Mouse (Mus musculus) urinary bladder, postnatal 36 days (tissue): ENCODE measurements at regions not wholly inside any gene's neighbourhood (a gene's known extent, or its start where the extent isn't known, plus 50 kb on each side); places are given as distances from the start of the nearest gene placed in this dataset.

Source experiments
- DNase-seq, 2 experiments: peaks; one replicate each; pipeline ENCODE4 v3.0.0; 2022; ENCODE audit warnings: low spot score in 2 of 2, mixed read lengths in 1 of 2

DNA sequence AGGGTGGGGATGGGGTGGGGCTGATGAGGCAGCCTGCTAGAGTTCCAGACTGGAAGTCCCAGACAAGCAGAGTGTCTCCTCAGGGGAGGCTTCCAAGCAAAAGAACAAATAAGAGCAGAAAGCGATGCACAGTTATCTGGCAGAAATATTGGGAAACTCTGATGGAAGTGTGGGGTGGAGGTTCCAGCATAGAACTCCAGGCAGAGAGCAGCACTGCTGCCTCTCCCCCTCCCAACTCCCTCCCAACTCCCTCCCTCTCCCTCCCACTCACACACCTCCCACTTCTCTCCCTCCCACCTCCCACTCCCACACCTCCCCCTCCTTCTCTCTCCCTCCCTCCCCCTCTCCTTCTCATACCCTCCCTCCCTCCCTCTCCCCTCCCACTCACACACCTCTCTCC lies 313.3 kb downstream of the Glrx3 start:
- no peak for DNase-seq

DNA sequence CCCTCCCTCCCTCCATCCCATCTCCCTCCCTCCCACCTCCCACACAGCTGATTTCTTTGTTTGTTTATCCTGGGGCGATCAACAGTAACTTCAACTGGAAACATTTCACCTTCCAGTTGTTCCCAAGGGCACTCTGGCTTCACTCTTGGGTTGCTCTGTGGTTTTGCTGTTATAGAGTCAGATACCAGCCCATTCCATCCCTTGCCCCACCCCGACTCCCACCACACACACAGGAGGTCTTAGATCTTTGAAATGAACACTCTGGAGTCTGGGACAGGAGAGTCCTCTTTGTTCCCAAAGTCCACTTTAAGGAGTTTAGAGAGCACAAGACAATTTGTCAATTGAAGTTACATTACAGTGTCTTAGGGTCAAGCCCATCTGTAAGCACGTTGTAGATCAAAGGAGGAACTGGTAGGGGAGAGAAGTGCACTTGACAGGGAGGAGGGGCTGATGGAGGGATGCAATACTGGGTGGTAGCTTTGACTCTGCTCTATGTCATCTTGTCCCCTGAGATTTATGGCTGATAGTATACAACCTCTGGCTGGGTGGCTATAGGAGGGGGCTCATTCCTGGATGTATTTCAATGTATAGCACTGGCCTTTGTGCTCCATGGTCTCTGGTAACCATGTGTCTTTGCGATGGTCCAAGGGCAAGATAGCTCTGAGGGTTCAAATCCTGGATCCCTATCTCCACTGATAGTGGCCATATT lies 313.9 kb downstream of the Glrx3 start:
- DNase-seq: no peak

DNA sequence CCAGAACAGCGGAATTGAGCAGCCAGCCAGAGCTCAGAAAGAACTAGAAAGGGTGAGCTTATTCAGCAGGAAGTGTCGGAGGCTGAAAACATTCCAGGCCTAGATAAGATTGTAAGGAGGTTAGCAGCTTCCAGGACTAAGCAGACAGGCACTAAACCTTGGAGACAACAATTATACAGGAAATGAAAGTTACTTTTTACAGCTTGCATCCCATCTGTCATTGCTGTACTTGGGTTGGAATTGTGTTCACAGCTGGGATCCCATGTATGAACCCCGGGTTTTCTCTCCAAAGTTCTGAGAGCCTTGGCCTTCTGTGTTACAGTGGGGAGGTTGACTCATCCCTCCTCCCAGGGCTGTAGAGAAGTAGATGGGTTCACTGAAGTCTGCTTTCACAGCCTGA lies 328.5 kb downstream of the Glrx3 start:
- DNase-seq: no peak

DNA sequence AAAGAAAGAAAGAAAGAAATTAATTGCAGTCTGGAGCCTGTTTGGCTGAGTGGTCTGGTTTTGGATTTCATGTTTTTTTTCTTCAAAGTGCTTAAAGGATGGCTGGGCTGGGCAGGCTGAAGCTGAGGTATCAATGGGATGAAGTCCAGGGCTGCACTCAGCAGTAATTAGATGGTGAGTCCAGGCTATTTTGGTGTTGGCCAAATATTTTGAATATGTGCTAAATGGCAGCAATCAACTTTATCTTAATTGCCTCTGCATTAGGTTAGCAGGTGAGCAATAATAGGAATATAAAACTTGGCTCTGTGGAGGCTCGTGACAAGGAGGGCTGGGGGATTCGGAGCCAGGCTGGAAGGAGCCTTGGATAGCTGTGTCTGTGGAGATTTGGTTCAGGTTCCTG lies 329.3 kb downstream of the Glrx3 start:
- no peak for DNase-seq

DNA sequence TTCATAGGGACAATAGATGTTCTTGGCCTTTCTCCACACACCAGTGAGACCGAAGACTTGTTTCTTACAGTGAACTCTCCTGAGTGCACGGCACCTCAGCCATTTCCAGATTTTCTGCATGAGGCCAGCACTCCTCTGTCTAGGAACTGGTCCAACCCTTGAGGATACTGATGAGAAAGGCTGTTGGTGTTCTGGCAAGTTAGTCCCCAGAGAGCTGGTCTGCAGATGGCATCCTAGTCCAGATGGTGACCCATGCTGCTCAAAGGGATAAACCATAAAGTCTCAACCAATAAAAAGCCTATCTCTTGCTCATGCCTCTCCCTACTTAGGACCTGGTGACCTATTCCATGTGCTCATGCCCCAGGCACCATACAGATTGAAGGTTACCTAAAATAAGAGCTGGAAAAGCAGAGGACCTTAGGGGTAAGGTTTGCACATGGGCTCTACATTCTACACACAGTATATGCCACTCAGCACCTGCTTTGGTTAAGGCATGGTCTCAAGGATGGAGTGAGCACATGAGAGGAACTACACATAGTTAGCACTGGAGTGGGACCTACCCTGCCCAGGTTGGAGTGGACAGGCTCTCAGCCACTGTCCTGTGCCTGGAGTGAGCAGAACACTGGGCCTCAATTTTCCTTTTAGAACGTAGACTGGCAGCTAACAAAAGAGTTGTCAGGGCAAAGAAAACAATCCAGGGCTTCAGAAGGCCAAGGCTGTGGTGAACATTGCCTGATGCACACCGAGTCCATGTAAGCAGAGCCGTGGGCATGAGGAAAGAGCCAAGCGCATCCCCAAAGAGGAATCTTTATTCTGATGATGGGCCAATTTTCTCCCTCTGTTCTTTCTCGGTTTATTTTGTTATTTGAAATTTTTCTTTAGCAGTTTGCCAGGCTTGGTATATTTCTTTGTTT lies 335.9 kb downstream of the Glrx3 start:
- no peak for DNase-seq

DNA sequence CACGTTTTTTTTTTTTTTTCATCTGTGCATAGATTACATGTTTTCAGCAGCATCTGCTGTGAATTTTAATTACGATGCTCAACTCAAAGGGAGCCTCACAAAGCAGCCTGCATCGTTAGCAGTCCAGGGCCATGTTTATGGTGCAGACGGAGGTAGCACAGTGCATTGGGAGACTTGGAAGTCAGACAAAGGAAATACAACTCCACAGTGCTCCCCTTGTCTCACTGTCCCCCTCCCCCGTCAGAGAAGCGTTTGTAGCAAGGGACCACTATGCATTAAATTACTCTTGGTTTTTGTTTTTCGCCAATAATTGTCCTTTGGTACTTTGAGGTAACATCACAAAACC lies 336.5 kb downstream of the Glrx3 start:
- no peak for DNase-seq

DNA sequence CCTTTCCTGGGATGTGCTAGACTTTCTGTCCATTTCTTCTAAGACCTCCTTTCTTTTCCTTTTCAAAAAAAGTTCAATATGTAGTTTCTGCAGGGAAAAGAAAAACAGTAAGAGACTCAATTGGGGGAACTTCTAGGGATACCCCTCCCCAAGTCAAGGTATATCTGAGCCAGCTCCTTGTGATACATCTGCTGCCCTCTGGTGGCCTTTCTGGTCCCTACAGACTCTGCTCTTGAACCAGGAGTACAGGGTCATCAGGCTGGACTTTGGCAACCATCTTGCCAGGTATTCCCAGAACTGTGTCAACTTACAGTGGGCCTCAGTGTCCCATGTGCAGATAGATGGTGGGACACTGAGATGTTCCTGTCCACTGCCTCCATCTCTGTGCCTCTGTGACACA lies 346.5 kb downstream of the Glrx3 start:
- peak; percentile 4 to 20 for DNase-seq

DNA sequence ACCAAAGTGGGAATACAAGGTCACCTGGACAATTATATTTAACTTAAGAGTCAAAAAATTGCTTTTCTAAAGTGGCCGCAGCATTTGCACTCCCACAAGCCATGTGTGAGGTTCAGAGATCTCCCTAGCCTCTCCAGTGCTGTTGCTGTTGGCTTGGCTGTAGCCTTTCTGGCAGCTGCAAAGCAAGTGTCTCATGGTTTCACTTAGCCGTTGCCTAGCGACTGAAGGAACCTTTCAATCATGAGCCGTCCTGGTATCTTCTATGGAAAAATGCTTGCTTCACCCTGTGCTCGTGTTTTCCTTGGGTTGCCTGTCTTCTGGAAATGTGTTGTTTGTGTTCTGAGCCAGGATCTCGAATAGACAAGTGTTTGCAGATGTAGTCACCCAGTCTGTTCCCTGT lies 367.9 kb downstream of the Glrx3 start:
- no peak for DNase-seq

DNA sequence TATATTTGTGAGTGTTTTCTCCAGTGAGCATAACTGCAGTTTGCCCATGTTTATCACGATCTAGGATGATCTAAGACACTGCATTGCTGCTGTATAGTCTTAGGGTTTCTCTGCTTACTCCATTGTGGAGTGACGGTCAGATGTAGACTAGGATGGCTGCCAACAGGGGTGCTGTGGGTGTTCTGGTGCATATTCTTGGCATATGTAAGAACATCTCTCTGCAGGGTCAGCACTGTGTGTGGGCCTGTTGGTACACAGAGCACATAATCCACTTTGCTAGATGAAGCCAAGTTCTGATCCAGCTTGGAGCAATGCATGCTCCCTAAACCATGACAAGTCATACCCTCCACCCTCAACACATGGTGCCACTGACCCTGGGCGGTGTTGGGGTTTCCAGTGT lies 375.4 kb downstream of the Glrx3 start:
- DNase-seq: no peak

DNA sequence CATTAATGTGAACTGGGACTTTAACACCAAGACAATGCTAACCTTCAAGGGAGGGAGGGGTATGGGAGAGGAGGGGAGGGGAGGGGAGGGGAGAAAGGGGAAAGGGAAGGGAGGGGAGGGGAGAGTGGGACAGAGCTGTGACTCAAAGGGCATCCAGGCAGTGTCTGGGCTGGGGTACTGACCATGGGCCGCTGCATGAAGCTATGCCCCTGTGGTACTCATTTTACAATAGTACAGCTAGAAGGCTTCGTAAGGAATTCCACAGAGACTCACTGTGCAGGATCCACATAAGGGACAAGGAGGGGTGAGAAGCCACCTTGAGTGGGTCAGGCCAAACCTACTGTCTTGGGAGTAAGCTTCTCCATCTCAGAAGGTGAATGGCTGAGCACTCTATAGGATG lies 403.1 kb downstream of the Glrx3 start:
- no peak for DNase-seq

DNA sequence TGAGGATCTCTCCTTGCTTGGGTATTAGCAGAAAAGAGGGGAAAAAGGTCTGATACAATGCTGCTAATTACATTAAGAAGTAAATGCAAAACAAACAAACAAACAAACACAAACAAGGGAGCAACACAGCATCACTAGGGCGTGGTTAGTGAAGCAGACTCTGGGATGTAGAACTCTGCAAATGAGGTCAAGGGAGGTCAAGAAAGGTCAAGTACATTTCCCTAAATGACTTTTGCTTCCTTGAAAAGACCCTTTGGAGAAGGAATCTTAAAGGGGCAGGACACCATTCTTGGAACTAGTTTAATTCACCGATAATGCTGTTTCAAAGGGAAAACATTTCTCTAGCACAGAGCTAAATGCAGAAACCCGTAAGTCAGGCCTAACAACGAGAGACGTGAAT lies 403.6 kb downstream of the Glrx3 start:
- DNase-seq: no peak

DNA sequence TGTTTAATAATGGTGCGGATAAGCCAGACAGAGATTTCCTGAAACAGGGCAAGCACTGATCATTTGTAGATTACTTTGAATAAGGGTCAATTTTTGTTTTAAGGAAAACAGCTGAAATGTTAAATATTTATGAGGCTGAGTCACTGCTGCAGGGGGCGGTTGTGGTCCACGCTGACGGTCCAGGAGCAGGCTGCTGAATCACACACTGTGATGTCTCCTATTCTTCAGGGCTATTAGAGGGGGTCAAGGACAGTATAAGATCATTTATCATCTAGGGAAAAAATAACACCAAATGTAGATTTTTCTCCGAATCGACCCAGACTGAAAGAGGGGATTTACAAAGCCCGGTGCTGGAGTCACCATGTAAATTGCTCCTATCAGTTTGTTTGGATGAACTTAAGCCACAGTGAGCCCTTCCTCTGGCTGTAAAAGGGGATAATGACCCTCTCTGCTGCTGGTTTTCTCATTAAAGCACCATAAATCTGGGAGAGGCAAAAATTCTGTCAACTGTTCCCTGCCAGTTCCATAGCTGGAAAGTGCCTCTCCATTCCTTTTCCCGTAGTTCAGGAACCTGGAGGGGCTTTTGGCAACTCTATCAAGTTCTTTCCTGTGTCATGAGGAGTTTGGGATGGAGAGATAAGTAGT lies 404.2 kb downstream of the Glrx3 start:
- DNase-seq: no peak

DNA sequence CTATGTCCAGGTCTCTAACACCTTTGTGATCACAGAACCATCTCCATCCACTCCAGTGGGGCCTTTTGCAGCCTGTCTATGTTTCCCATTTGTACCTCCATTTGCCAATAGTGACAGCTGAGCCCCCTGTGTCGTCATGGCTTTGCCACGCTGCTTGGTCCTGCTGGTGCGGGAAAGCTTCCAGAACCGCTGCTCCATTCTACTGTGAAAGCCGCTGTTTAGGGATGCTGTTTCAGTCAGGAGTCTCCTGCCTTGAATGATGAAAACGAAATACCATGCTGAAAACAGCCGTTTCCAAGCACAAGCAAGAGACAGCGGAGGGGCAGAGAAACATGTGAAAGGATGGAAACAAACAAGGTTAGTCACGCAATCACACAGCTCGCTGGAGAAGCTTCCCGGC lies 410.4 kb downstream of the Glrx3 start:
- no peak for DNase-seq

DNA sequence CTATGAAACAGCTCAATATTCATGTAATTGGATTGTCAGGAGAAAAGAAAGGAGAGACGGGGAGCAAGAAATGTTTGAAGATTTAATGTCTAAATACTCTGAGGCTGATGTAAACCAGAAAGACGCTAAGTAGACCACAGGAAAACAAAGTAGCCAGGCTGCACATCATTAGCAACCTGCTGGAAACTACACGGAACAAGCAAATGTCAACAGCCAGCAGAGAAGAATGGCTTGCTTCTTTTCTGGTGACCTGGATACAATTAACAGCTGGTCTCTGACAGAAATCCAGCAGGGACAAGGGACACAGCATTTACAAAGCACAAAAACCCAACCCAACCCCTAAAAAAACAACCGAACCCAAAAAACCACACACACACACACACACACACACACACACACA lies 413.6 kb downstream of the Glrx3 start:
- no peak for DNase-seq

DNA sequence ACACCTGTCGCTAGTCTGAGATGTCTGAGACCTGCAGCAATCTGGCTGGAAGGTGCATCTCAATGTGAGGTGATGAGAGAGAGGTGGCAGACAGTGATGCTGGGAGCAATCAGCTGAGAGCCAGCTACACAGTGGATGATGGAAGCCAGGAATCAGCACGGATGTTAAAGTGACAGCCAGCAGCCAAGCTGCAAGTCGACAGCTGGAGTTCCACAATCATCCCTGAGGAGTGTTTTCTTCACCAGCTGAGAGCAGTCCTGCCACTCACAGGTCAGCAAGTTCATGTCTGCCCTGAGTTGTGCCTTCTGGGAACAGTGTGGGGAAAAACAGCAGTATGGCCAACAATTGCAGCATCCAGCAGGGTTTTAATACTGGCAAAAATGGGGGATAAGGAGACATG lies 422.3 kb downstream of the Glrx3 start:
- no peak for DNase-seq

DNA sequence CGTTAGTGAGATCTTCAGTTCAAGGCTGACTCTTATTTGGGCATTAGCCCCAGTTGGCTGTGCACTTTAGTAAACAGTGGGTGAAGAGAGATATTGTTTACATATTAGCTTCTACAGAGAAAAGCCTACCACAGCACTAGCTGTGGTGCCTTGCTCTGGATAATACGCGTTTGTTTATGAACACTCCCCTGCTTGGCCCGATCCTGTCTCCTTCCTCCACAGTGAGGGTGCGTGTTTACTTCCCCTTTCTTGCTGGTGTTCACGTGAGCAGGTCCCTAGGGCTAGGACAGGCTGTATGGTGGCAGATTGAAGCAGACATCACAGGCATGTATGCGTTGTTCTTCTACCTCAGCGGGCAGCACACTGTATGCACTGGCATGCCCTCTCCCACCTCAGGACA lies 423.1 kb downstream of the Glrx3 start:
- DNase-seq: no peak

DNA sequence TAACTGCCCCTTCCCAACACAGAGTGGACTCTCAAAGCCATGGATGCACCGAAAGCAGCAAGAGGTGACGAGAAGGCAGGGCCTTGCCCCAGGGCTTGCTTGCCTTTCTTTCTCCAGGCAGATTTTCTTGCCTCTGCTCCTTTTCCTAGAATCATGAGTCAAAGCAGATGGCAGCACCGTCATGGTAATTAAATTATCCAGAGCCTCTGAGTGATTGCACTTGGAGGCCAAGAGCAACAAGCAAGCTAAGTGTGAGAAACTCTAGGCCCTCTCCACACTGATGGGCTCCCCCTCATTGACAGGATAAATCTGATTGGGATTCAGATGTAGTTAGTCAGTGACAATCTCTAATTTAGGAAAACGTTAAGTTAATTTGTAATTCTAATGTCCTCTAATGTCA lies 427.5 kb downstream of the Glrx3 start:
- no peak for DNase-seq

DNA sequence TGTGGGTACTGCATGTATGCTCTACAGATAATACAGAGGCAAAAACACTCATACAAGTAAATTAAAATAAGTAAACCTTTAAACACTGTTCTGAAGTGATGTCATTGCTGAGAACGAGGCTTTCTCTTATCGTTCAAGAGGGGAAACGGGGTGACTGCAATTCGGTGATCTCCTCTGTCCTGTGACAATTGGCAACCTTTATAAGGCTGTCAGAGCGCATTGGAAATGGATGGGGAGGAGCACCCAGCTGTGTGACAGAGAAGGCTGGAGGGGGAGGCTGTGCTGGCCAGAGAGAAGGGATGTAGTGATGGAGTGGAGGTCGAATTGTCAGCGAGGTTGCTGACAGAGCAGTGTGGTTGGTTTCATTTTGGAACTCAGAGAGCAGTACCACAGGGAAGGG lies 428.0 kb downstream of the Glrx3 start:
- no peak for DNase-seq

DNA sequence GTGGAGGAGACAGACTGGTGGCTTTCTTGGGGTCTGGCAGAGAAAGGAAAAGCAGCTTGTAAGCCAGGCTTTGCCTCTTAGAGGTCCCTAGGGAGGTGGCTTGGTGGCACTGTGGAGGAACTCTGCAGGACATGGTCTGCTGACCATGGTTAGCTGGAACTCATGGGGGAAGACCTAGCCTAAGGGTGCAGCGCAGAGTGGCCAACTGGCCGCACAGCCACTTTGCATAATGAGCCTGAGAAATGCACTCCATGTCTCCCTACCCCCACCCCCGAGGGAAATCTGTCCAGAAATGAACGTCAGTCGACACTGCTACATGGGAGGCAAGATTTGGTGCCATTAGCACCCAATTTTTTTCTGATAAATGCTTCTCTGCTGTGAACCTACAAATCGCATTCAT lies 429.5 kb downstream of the Glrx3 start:
- no peak for DNase-seq

DNA sequence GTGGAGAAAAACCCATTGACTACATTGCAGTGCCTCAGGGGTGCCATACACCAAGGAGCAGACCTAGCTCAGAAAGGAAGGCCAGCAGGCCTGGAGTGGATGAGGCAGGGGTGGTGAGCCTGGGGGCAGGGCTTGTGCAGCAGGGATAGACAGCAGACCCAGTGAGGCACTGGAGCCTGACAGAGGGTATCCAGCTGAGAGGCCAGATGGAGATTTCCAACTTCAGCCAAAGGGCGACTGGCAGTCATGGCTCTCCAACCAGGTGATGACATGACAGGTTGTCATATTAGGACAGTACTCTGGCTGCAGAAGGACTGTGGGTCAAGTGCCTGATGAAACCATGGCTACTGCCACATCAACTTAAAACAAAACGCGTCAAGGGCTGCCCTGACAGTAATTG lies 431.1 kb downstream of the Glrx3 start:
- no peak for DNase-seq

DNA sequence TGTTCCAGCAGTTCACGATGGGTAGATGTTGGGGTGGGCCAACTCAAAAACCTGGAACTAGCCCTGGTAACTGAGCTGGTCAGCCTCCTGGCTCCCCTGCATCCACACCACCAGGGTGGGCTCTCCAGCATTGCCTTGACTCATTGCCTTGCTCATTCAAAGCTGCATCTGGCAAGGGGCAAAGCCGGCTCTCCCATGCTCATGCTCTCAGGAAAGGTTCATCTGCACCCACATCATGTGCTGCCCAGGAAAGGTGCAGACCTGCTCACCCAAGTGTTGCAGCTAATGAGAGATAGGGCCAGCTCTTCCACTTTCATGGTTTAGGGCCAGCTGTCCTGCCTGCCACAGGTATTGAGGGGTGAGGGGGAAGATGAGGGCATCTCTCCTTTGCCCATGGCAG lies 437.9 kb downstream of the Glrx3 start:
- no peak for DNase-seq

DNA sequence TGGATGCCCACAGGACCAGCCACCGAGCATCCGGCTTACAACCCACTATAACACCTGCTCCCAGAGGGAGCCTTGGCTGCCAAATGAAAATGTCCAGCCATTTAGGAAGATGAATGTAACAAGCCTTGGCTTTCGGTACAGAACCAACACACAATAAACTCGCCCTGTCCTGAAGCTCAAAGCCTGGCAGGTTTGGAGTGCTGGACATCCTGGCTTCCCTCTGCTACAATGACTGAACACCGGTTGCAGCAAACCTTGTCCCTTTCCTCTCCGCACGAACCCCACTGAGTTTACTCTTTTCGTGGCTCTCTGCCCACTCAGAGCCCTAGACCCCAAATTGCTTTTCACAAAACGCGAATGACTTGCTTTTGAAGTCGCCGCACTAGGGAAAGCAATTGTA lies 441.9 kb downstream of the Glrx3 start:
- DNase-seq: no peak

DNA sequence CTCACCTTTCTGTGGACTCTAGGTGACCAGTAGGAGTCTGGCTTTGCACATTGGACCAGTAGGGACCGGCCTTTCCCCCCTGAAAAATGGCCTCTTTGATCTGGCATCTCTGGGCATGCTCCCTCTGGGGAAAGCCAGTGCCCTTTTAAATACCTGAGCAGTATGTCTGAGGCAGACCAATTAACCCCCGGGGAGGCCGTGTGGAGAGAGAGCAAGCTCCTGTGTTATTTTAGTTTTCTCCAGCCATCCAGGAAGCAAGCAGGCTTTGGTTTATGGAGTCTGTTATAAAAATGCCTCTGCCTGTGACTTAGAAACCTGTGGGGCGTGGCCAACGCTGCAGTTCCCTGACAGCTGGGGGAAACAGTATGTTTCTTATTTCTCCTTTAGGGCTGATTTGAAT lies 445.5 kb downstream of the Glrx3 start:
- DNase-seq: no peak
